Comparison of ENCODE assay signal across 9 mouse cellular contexts in genomic region chr10:108167823-108168222, GRCm38 (mm10). TPM values are rescaled to one million over a fixed set of nuclear protein-coding genes. Genes with fewer than 3 reads are reported as not detected.
DNase-seq lines count a peak whose midpoint lies in the region; ATAC-seq and TF ChIP-seq lines count a peak whose summit lies in the region.
"Had no signal": no experiment of that assay in that cellular context is flagged by ENCODE, and none has a peak within 500 bp of the region (broad histone marks: within the 10 kb centered on the region; RNA-seq: fewer than 3 reads in every experiment).

No protein-coding gene starts in this region.

- no peak overlapping the region for H3K4me2 ChIP-seq in hindbrain, postnatal 0 days (ENCODE audit: low read depth, low read length)
- no peak overlapping the region for H3K4me2 ChIP-seq in hindbrain, embryonic 11.5 days (replicated peaks; ENCODE audit: low read depth, low read length)
- no peak overlapping the region; the same call in 1 of the 2 replicates for H3K4me2 ChIP-seq in liver, embryonic 14.5 days (ENCODE audit: low read depth)
- no peak overlapping the region for H3K4me2 ChIP-seq in forebrain, embryonic 16.5 days (ENCODE audit: low read length)
- H3K4me2 ChIP-seq: neural tube, embryonic 12.5 days had no signal

- 78% methylated on average over 5 of the region's 5 CpGs for WGBS in hindbrain, postnatal 0 days
- 93% methylated on average over 5 of the region's 5 CpGs for WGBS in hindbrain, embryonic 11.5 days
- 20% methylated on average over 5 of the region's 5 CpGs for WGBS in heart, adult 2 months
- 18% methylated on average over 5 of the region's 5 CpGs for WGBS in liver, embryonic 14.5 days (ENCODE audit: insufficient replicate concordance)
- whole genome bisulfite sequencing in forebrain, embryonic 16.5 days, result 94% methylated on average over 5 of the region's 5 CpGs

- ATAC-seq in hindbrain, postnatal 0 days, result no peak
- no peak for ATAC-seq in hindbrain, embryonic 11.5 days (ENCODE audit: low FRiP score)
- peak; percentile 41 for ATAC-seq in liver, embryonic 14.5 days (ENCODE audit: insufficient read depth)
- no peak for ATAC-seq in forebrain, embryonic 16.5 days

- TF ChIP-seq POLR2A in heart, adult 2 months (IDR thresholded peaks at IDR 0.05; ENCODE audit: insufficient read depth, low read depth, low read length), result no peak

- peaks cover 3% of the 10 kb centered on the region for H3K79me2 ChIP-seq in heart, adult 2 months (replicated peaks; ENCODE audit: control insufficient read depth, insufficient read depth, low read length)

- 0 out of 2 replicates have a peak overlapping the region, but pooled peaks have one; percentile 5 for H3K27ac ChIP-seq in hindbrain, postnatal 0 days
- H3K27ac ChIP-seq in hindbrain, embryonic 11.5 days (ENCODE audit: low read depth, low read length), result no peak overlapping the region
- peak overlapping the region; percentile 44 for H3K27ac ChIP-seq in heart, adult 2 months
- no peak overlapping the region for H3K27ac ChIP-seq in liver, embryonic 14.5 days
- no peak overlapping the region for H3K27ac ChIP-seq in forebrain, embryonic 16.5 days (ENCODE audit: low read length)
- H3K27ac ChIP-seq: neural tube, embryonic 12.5 days had no signal

- no peak overlapping the region for H3K4me3 ChIP-seq in hindbrain, postnatal 0 days (ENCODE audit: low read length)
- H3K4me3 ChIP-seq in hindbrain, embryonic 11.5 days (ENCODE audit: low read depth, low read length), result no peak overlapping the region
- H3K4me3 ChIP-seq in heart, adult 2 months, result peak overlapping the region; percentile 11; the same call in 1 of the 2 replicates
- no peak overlapping the region for H3K4me3 ChIP-seq in liver, embryonic 14.5 days (ENCODE audit: insufficient read depth in 1 of 2, low read depth in 2 of 2, low read length in 2 of 2)
- no peak overlapping the region for H3K4me3 ChIP-seq in forebrain, embryonic 16.5 days (replicated peaks; ENCODE audit: low read length)
- H3K4me3 ChIP-seq: neural tube, embryonic 12.5 days had no signal

- no peaks in the 10 kb centered on the region; the same call in 1 of the 2 replicates for H3K4me1 ChIP-seq in hindbrain, postnatal 0 days (ENCODE audit: insufficient read depth, low read length)
- H3K4me1 ChIP-seq in hindbrain, embryonic 11.5 days (replicated peaks; ENCODE audit: control insufficient read depth, insufficient read depth, low read length), result peaks cover 3% of the 10 kb centered on the region; the same call in 1 of the 2 replicates
- peaks cover 25% of the 10 kb centered on the region for H3K4me1 ChIP-seq in heart, adult 2 months (ENCODE audit: control insufficient read depth, insufficient read depth, low read length)
- peaks cover 5 to 24% of the 10 kb centered on the region in 2 experiments; a peak in 3 of 4 replicates for H3K4me1 ChIP-seq in liver, embryonic 14.5 days (replicated peaks; ENCODE audit: control insufficient read depth in 2 of 2, insufficient read depth in 2 of 2, low read length in 1 of 2)
- H3K4me1 ChIP-seq in forebrain, embryonic 16.5 days (replicated peaks; ENCODE audit: control insufficient read depth, insufficient read depth, low read length), result peaks cover 21% of the 10 kb centered on the region

- H3K27me3 ChIP-seq in hindbrain, postnatal 0 days (ENCODE audit: insufficient read depth, low read length), result no peaks in the 10 kb centered on the region
- no peaks in the 10 kb centered on the region for H3K27me3 ChIP-seq in hindbrain, embryonic 11.5 days (ENCODE audit: control insufficient read depth, insufficient read depth, low read length)
- H3K27me3 ChIP-seq in heart, adult 2 months (ENCODE audit: control insufficient read depth, insufficient read depth, low read length), result no peaks in the 10 kb centered on the region
- H3K27me3 ChIP-seq in liver, embryonic 14.5 days (ENCODE audit: control insufficient read depth, insufficient read depth, low read length), result no peaks in the 10 kb centered on the region
- no peaks in the 10 kb centered on the region for H3K27me3 ChIP-seq in forebrain, embryonic 16.5 days (replicated peaks; ENCODE audit: control insufficient read depth, insufficient read depth, low read length)
- H3K27me3 ChIP-seq: neural tube, embryonic 12.5 days had no signal

- no peak for TF ChIP-seq CTCF in hindbrain, postnatal 0 days (IDR thresholded peaks at IDR 0.05; ENCODE audit: low read depth)
- TF ChIP-seq CTCF in heart, adult 2 months (IDR thresholded peaks at IDR 0.05), result no peak
- no peak for TF ChIP-seq CTCF in liver, embryonic 14.5 days (IDR thresholded peaks at IDR 0.05; ENCODE audit: low read depth)

- no peaks in the 10 kb centered on the region for H3K36me3 ChIP-seq in hindbrain, postnatal 0 days (ENCODE audit: insufficient read depth, low read length)
- H3K36me3 ChIP-seq in hindbrain, embryonic 11.5 days (ENCODE audit: control insufficient read depth, insufficient read depth, low read length), result no peaks in the 10 kb centered on the region
- H3K36me3 ChIP-seq in heart, adult 2 months (ENCODE audit: control insufficient read depth, insufficient read depth, low read length), result peaks cover 31% of the 10 kb centered on the region
- H3K36me3 ChIP-seq in liver, embryonic 14.5 days (replicated peaks; ENCODE audit: control insufficient read depth, insufficient read depth, low read depth), result no peaks in the 10 kb centered on the region
- no peaks in the 10 kb centered on the region for H3K36me3 ChIP-seq in forebrain, embryonic 16.5 days (ENCODE audit: control insufficient read depth, insufficient read depth)
- H3K36me3 ChIP-seq: neural tube, embryonic 12.5 days had no signal

- intact Hi-C loops in heart, adult 2 months (cut with DNase I), result loop anchor here (5.0 to 10.0 kb wide), 2 partner anchors 34 to 277 kb away; no protein-coding TSS in a partner anchor

- H3K9ac ChIP-seq in hindbrain, postnatal 0 days (replicated peaks; ENCODE audit: low read length), result no peak overlapping the region
- H3K9ac ChIP-seq in hindbrain, embryonic 11.5 days (ENCODE audit: low read depth, low read length), result no peak overlapping the region
- H3K9ac ChIP-seq in heart, adult 2 months (ENCODE audit: low read depth, low read length), result no peak overlapping the region
- no peak overlapping the region for H3K9ac ChIP-seq in liver, embryonic 14.5 days (replicated peaks)
- no peak overlapping the region for H3K9ac ChIP-seq in forebrain, embryonic 16.5 days (replicated peaks; ENCODE audit: low read depth, low read length)
- H3K9ac ChIP-seq: neural tube, embryonic 12.5 days had no signal

- H3K9me3 ChIP-seq in hindbrain, postnatal 0 days (ENCODE audit: low read length), result no peaks in the 10 kb centered on the region
- no peaks in the 10 kb centered on the region for H3K9me3 ChIP-seq in hindbrain, embryonic 11.5 days (ENCODE audit: control insufficient read depth, low read length)
- H3K9me3 ChIP-seq in liver, embryonic 14.5 days (ENCODE audit: control insufficient read depth, low read length), result no peaks in the 10 kb centered on the region
- H3K9me3 ChIP-seq in forebrain, embryonic 16.5 days (ENCODE audit: control insufficient read depth, low read length), result no peaks in the 10 kb centered on the region
- H3K9me3 ChIP-seq: neural tube, embryonic 12.5 days had no signal

- TF ChIP-seq EP300 in heart, adult 2 months (IDR thresholded peaks at IDR 0.05; ENCODE audit: insufficient read depth, low read depth, low read length), result 0 out of 2 replicates have a peak, but pooled peaks have one; percentile 33
- TF ChIP-seq EP300 in liver, embryonic 14.5 days (IDR thresholded peaks at IDR 0.05; ENCODE audit: low read depth), result no peak

- no peak for DNase-seq in hindbrain, postnatal 0 days (ENCODE audit: low spot score)
- DNase-seq in hindbrain, embryonic 11.5 days (ENCODE audit: low spot score), result no peak
- peak; percentile 57 to 71 for DNase-seq in heart, adult 2 months
- no peak for DNase-seq in liver, embryonic 14.5 days (ENCODE audit: low read depth in 3 of 3, low spot score in 3 of 3)
- peak; percentile 41 to 52 for DNase-seq in thymus, postnatal 10 days (ENCODE audit: low spot score in 2 of 2)
- no peak for DNase-seq in layer of hippocampus, adult 9-10 months (ENCODE audit: low spot score)
- no peak for DNase-seq in retina, postnatal 1 day

RNA-seq across cellular contexts. Expression of gene Ppp1r12a, which starts 5.8 kb away (rescaled TPM):
- 52.3 and 52.7 TPM in 2 replicates for total RNA-seq in hindbrain, postnatal 0 days (2014; rRNA removed)
- polyA plus RNA-seq in hindbrain, postnatal 0 days (2015; fragmentation: Nextera tagmentation; extraction: Ambion mirVana), result 52.0 and 61.8 TPM in 2 replicates
- 87.2 and 97.2 TPM in 2 replicates for polyA plus RNA-seq in hindbrain, embryonic 11.5 days (2014; fragmentation: Nextera tagmentation; extraction: Ambion mirVana)
- total RNA-seq in heart, adult 2 months (2021), result 10 to 100 TPM; 58.3 to 59.4 TPM
- polyA plus RNA-seq in heart, adult 2 months (2012; rRNA removed), result 19.4 and 35.2 TPM in 2 replicates
- 13.2 and 18.7 TPM in 2 replicates for polyA plus RNA-seq in liver, embryonic 14.5 days (2012; rRNA removed)
- polyA plus RNA-seq in liver, embryonic 14.5 days (2014; fragmentation: Nextera tagmentation; extraction: Ambion mirVana), result 27.2 and 32.5 TPM in 2 replicates
- 81.7 and 87.3 TPM in 2 replicates for polyA plus RNA-seq in forebrain, embryonic 16.5 days (2015; fragmentation: Nextera tagmentation; extraction: Ambion mirVana)

Comparison
In these comparisons a context has a peak if more than half of its experiments do, and no peak if none do; other contexts are left out.
1. H3K27ac ChIP-seq: peak in hindbrain, postnatal 0 days (single experiment) and heart, adult 2 months (single experiment); none in hindbrain, embryonic 11.5 days (single experiment), liver, embryonic 14.5 days (single experiment) and forebrain, embryonic 16.5 days (single experiment).
2. DNase-seq: peak in heart, adult 2 months (2 of 2) and thymus, postnatal 10 days (2 of 2); none in hindbrain, postnatal 0 days (single experiment), hindbrain, embryonic 11.5 days (single experiment), liver, embryonic 14.5 days (0 of 3), layer of hippocampus, adult 9-10 months (single experiment) and retina, postnatal 1 day (single experiment).